Mouse (Mus musculus): ENCODE results near the gene Wdr31.
A peak's percentile ranks its signal among the peaks of the same experiment; 100 is the strongest.

Wdr31 gene

GRCm38 (mm10) chr4:62439793-62440192, 30.9 kb downstream of the Wdr31 start:
- no peak for DNase-seq (ENCODE audit: low spot score)

- no peak for DNase-seq (ENCODE audit: low spot score)
Measured at GRCm38 (mm10) chr4:62437871-62438270, 32.8 kb downstream of the Wdr31 start.

GRCm38 (mm10) chr4:62437256-62437778, 33.4 kb downstream of the Wdr31 start:
- no peak for DNase-seq (ENCODE audit: low spot score)

- DNase-seq (ENCODE audit: low spot score), result no peak
Measured at GRCm38 (mm10) chr4:62435081-62435480, 35.6 kb downstream of the Wdr31 start, which contains the start of gene Rnf183. Rnf183 (minus strand) TSS chr4:62435252.

- DNase-seq (ENCODE audit: low spot score), result no peak
Measured at GRCm38 (mm10) chr4:62433939-62434870, 36.5 kb downstream of the Wdr31 start.

GRCm38 (mm10) chr4:62431522-62431921, 39.2 kb downstream of the Wdr31 start:
- peak; percentile 82 for DNase-seq (ENCODE audit: low spot score)

GRCm38 (mm10) chr4:62430678-62431077, 40.0 kb downstream of the Wdr31 start:
- no peak for DNase-seq (ENCODE audit: low spot score)

- DNase-seq (ENCODE audit: low spot score), result no peak
Measured at GRCm38 (mm10) chr4:62429616-62430015, 41.1 kb downstream of the Wdr31 start.

- no peak for DNase-seq (ENCODE audit: low spot score)
Measured at GRCm38 (mm10) chr4:62427978-62428758, 42.5 kb downstream of the Wdr31 start.

GRCm38 (mm10) chr4:62425891-62426290, 44.8 kb downstream of the Wdr31 start:
- no peak for DNase-seq (ENCODE audit: low spot score)

GRCm38 (mm10) chr4:62419091-62419490, 51.6 kb downstream of the Wdr31 start:
- no peak for DNase-seq (ENCODE audit: low spot score)

GRCm38 (mm10) chr4:62418448-62418847, 52.2 kb downstream of the Wdr31 start:
- no peak for DNase-seq (ENCODE audit: low spot score)

- DNase-seq (ENCODE audit: low spot score), result no peak
Measured at GRCm38 (mm10) chr4:62411606-62412005, 59.1 kb downstream of the Wdr31 start.

- no peak for DNase-seq (ENCODE audit: low spot score)
Measured at GRCm38 (mm10) chr4:62410325-62410724, 60.4 kb downstream of the Wdr31 start.

- no peak for DNase-seq (ENCODE audit: low spot score)
Measured at GRCm38 (mm10) chr4:62409615-62410014, 61.1 kb downstream of the Wdr31 start.

GRCm38 (mm10) chr4:62408601-62409282, 62.0 kb downstream of the Wdr31 start, which contains the start of the genes Cdc26 and Prpf4:
Cdc26 (minus strand) TSS chr4:62408642.
Prpf4 (plus strand) TSS chr4:62408797.
- DNase-seq (ENCODE audit: low spot score), result peak; percentile 99

- peak; percentile 70 for DNase-seq (ENCODE audit: low spot score)
Measured at GRCm38 (mm10) chr4:62407730-62408582, 62.7 kb downstream of the Wdr31 start.

- no peak for DNase-seq (ENCODE audit: low spot score)
Measured at GRCm38 (mm10) chr4:62406133-62406532, 64.6 kb downstream of the Wdr31 start.

- no peak for DNase-seq (ENCODE audit: low spot score)
Measured at GRCm38 (mm10) chr4:62398956-62399355, 71.7 kb downstream of the Wdr31 start.
